Mouse (Mus musculus): ENCODE results near the gene Fbxo30. TPM values are rescaled to one million over a fixed set of nuclear protein-coding genes. Genes with fewer than 3 reads are reported as not detected.
"Not testable (repeated sequence)": the region's sequence is repeated elsewhere in the genome, so short reads cannot be mapped to it uniquely, and the experiment has no call there.

Gene Fbxo30
- total RNA-seq (2014; fragmentation: Nextera tagmentation): 37.2 and 55.6 TPM in 2 replicates
- 22.0 and 26.9 TPM in 2 replicates for total RNA-seq (2017)
- polyA plus RNA-seq (2012): 2.7 and 3.0 TPM in 2 replicates

DNA sequence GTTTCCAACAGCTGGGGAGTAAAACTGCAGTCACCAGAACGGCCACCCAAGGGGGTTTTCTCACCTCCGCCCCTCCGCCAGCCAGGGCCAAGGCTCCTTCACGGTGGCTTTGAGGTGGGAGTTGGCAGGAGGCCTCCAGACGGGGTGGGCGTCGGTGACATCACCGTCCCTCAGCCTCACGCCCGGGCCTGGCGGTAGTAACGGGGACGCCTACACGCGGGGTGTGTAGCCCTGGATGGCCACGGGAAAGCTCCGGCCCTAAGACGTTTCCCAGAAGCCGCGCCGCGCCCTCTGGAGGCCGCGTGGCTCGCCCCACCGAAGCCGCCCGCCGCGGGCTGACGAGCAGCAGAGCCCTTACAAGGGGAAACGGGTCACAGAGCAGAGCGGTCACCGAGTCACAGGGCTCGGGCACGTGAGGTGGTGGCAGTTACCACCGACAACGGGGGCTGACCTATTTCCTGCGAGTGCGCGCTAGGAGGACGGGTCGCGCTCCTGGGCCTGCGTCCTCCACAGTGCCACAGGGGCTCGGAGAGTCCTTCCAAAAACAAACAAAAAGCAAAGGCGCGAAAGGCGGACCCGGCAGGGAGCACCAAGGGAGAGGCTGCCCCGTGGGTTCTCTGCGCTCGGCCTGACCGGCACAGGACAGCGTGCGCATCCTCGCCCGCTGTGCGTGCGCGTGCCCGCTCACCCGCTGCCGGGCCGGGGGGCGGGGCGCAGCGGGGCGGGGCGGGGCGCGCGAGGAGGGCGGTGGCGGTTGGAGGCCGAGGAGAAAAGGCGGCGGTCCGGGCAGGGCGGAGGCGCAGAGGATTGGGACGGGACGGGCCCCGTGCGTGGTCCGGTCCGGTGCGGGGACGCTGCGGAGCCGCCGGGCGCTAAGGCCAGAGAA is at the start of gene Fbxo30:
TSS of gene Fbxo30 (plus strand) at position 753 of the 886 bp plus-strand sequence.
- H3K4me3 ChIP-seq (ENCODE audit: low read depth, low read length): peak within 1 kb of the TSS; percentile 83
- H3K36me3 ChIP-seq (replicated peaks): peaks cover 8% of the 10 kb centered on the region
- DNase-seq (ENCODE audit: low spot score) (peak; percentile 83), ATAC-seq (ENCODE audit: extremely low read depth, insufficient number of reproducible peaks, low FRiP score, poor library complexity, severe bottlenecking) (peak; percentile 75)
- peaks cover 26% of the 10 kb centered on the region for H3K4me1 ChIP-seq (ENCODE audit: insufficient read depth, low read depth, low read length)
- no peaks in the 10 kb centered on the region for H3K9me3 ChIP-seq (replicated peaks)
- H3K27me3 ChIP-seq (ENCODE audit: insufficient read depth, low read length): no peaks in the 10 kb centered on the region
- TF ChIP-seq TAL1 (conservative IDR thresholded peaks at IDR 0.05; ENCODE audit: low read depth, low read length) (no peak), POLR2AphosphoS5 (IDR thresholded peaks at IDR 0.05; ENCODE audit: insufficient replicate concordance, low read depth, low read length) (0 out of 2 replicates have a peak, but pooled peaks have one; percentile 53), CTCF (IDR thresholded peaks at IDR 0.05; ENCODE audit: low read depth, low read length) (0 out of 2 replicates have a peak, but pooled peaks have one; percentile 6)

DNA sequence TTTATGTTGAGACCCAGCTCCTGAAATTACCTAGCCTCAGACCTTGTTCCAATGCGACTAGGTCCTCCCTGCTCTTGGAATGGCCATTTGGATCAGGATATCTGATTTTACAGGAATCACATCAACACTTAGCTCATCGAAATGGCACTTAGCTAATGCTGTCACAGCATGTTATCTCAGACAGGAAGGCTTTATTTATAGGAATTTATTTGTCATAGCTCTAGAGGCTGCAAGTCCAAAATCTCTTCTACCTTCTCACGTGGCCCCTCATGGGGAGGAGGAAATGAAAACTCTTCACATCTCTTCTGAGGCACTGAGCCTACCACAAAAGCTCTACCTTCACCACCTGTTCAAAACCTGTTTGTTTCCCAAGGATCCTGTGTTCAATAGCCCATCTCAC is 47.9 kb upstream of the Fbxo30 start:
- no peaks in the 10 kb centered on the region for H3K27me3 ChIP-seq (ENCODE audit: insufficient read depth, low read length)
- no peak overlapping the region for H3K4me3 ChIP-seq (ENCODE audit: low read depth, low read length)
- TF ChIP-seq CTCF (IDR thresholded peaks at IDR 0.05; ENCODE audit: low read depth, low read length) (no peak), GATA1 (IDR thresholded peaks at IDR 0.05; ENCODE audit: borderline replicate concordance, low read length) (no peak), TAL1 (conservative IDR thresholded peaks at IDR 0.05; ENCODE audit: low read depth, low read length) (no peak), POLR2AphosphoS5 (IDR thresholded peaks at IDR 0.05; ENCODE audit: insufficient replicate concordance, low read depth, low read length) (no peak), GATA2 (IDR thresholded peaks at IDR 0.05; ENCODE audit: borderline replicate concordance, low read depth, low read length) (no peak)
- peaks cover 20% of the 10 kb centered on the region for H3K4me1 ChIP-seq (ENCODE audit: insufficient read depth, low read depth, low read length)
- DNase-seq (ENCODE audit: low spot score) (no peak), ATAC-seq (ENCODE audit: extremely low read depth, insufficient number of reproducible peaks, low FRiP score, poor library complexity, severe bottlenecking) (no peak)
- H3K36me3 ChIP-seq (replicated peaks): no peaks in the 10 kb centered on the region
- H3K9me3 ChIP-seq (replicated peaks): no peaks in the 10 kb centered on the region

DNA sequence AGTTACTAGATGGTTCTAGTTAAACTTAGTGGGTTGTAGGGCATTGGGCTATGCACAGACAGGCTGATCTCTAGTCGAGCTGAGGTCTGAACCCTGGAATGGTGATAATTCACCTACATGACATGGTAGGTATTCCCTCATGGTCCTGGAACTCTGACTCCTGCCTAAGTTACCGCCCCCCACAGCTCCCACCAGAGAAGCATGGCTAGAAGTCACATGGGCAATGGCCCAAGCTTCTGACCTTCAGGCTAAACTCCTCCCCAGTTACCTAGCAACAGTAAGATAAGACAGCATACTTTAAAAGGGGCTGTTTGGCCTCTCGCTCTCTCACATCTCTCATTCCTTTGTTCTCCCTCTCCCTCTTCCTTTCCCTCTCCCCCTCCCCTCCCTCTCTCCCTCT is 38.1 kb upstream of the Fbxo30 start:
- H3K9me3 ChIP-seq (replicated peaks); H3K4me1 ChIP-seq (ENCODE audit: insufficient read depth, low read depth, low read length); H3K27me3 ChIP-seq (ENCODE audit: insufficient read depth, low read length); ATAC-seq (ENCODE audit: extremely low read depth, insufficient number of reproducible peaks, low FRiP score, poor library complexity, severe bottlenecking); H3K36me3 ChIP-seq (replicated peaks); DNase-seq (ENCODE audit: low spot score); H3K4me3 ChIP-seq (ENCODE audit: low read depth, low read length): not testable (repeated sequence)

GRCm38 (mm10) chr10:11248210-11248609 is 32.9 kb upstream of the Fbxo30 start:
- ATAC-seq (ENCODE audit: extremely low read depth, insufficient number of reproducible peaks, low FRiP score, poor library complexity, severe bottlenecking) (no peak), DNase-seq (ENCODE audit: low spot score) (no peak)
- Histone ChIP-seq H3K36me3 (replicated peaks) (no peaks in the 10 kb centered on the region), H3K4me1 (ENCODE audit: insufficient read depth, low read depth, low read length) (no peaks in the 10 kb centered on the region), H3K27me3 (ENCODE audit: insufficient read depth, low read length) (peaks cover 2% of the 10 kb centered on the region; the same call in 1 of the 2 replicates), H3K4me3 (ENCODE audit: low read depth, low read length) (no peak overlapping the region), H3K9me3 (replicated peaks) (no peaks in the 10 kb centered on the region)
- no peak for TF ChIP-seq POLR2AphosphoS5 (IDR thresholded peaks at IDR 0.05; ENCODE audit: insufficient replicate concordance, low read depth, low read length)
- no peak for TF ChIP-seq GATA1 (IDR thresholded peaks at IDR 0.05; ENCODE audit: borderline replicate concordance, low read length)
- no peak for TF ChIP-seq GATA2 (IDR thresholded peaks at IDR 0.05; ENCODE audit: borderline replicate concordance, low read depth, low read length)
- TF ChIP-seq TAL1 (conservative IDR thresholded peaks at IDR 0.05; ENCODE audit: low read depth, low read length): no peak
- no peak for TF ChIP-seq CTCF (IDR thresholded peaks at IDR 0.05; ENCODE audit: low read depth, low read length)

GRCm38 (mm10) chr10:11250247-11250997 is 30.7 kb upstream of the Fbxo30 start:
- H3K4me3 ChIP-seq (ENCODE audit: low read depth, low read length): no peak overlapping the region
- H3K27me3 ChIP-seq (ENCODE audit: insufficient read depth, low read length): peaks cover 2% of the 10 kb centered on the region; the same call in 1 of the 2 replicates
- no peaks in the 10 kb centered on the region for H3K36me3 ChIP-seq (replicated peaks)
- TF ChIP-seq POLR2AphosphoS5 (IDR thresholded peaks at IDR 0.05; ENCODE audit: insufficient replicate concordance, low read depth, low read length): no peak
- no peak for TF ChIP-seq CTCF (IDR thresholded peaks at IDR 0.05; ENCODE audit: low read depth, low read length)
- TF ChIP-seq GATA2 (IDR thresholded peaks at IDR 0.05; ENCODE audit: borderline replicate concordance, low read depth, low read length): no peak
- no peak for DNase-seq (ENCODE audit: low spot score)
- H3K4me1 ChIP-seq (ENCODE audit: insufficient read depth, low read depth, low read length): no peaks in the 10 kb centered on the region
- no peak for ATAC-seq (ENCODE audit: extremely low read depth, insufficient number of reproducible peaks, low FRiP score, poor library complexity, severe bottlenecking)
- H3K9me3 ChIP-seq (replicated peaks): no peaks in the 10 kb centered on the region

- ATAC-seq (ENCODE audit: extremely low read depth, insufficient number of reproducible peaks, low FRiP score, poor library complexity, severe bottlenecking); H3K4me3 ChIP-seq (ENCODE audit: low read depth, low read length); H3K9me3 ChIP-seq (replicated peaks); H3K27me3 ChIP-seq (ENCODE audit: insufficient read depth, low read length); DNase-seq (ENCODE audit: low spot score); H3K36me3 ChIP-seq (replicated peaks); H3K4me1 ChIP-seq (ENCODE audit: insufficient read depth, low read depth, low read length): not testable (repeated sequence)
Measured at GRCm38 (mm10) chr10:11253581-11253980, 27.5 kb upstream of the Fbxo30 start.
